30 mouse cellular contexts compared by ENCODE assay signal in the genomic region with DNA sequence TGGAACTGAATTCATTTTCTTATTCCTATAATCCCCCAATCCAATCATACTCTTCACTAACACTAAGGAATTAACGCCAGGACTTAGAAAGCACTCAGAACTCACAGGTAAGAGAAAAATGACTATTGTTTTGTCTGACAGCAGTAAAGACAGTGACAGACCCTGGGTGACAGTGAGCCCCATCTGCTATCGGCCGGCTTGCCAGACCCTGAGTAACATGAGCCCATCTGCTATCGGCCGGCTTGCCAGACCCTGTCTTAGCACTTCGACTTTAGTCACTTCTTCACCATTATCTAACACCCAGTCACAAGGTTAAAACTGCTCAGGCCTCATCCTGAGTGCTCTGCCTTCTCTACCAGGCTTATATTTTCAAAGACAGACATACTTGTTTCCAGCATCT. TPM values are rescaled to one million over a fixed set of nuclear protein-coding genes. Genes with fewer than 3 reads are reported as not detected.
DNase-seq lines count a peak whose midpoint lies in the region; ATAC-seq lines count a peak whose summit lies in the region.
"Had no signal": no experiment of that assay in that cellular context is flagged by ENCODE, and none has a peak within 500 bp of the region (broad histone marks: within the 10 kb centered on the region; RNA-seq: fewer than 3 reads in every experiment).

No protein-coding gene starts in this region.

- peak; percentile 79 for DNase-seq in left cerebral cortex, postnatal 4 days
- DNase-seq in left cerebral cortex, postnatal 10 days (ENCODE audit: extremely low spot score in 1 of 2, low spot score in 2 of 2) = no peak
- DNase-seq in cerebellum, adult 11 months = peak; percentile 79
- peak; percentile 77 for DNase-seq in cerebellum, adult 8-10 months
- DNase-seq in cerebellum, postnatal 25 days = peak; percentile 88
- no peak for DNase-seq in right cerebral cortex, postnatal 36 days (ENCODE audit: low spot score in 2 of 2)
- DNase-seq in spleen, postnatal 4 days (ENCODE audit: low spot score in 2 of 2) = no peak
- DNase-seq: adrenal gland, adult 8-10 months; B cell, adult 2 months; gastrocnemius, postnatal 36 days; heart, adult 2 months; kidney, adult 2 months; kidney, postnatal 4 days had no signal

- H3K4me1 ChIP-seq in liver, embryonic 12.5 days = peaks cover 18% of the 10 kb centered on the region

- H3K4me3 ChIP-seq in liver, embryonic 12.5 days = no peak overlapping the region
- H3K4me3 ChIP-seq: erythroblast, embryonic 14.5 days; forebrain, embryonic 13.5 days; heart, adult 2 months; heart, embryonic 12.5 days; hindbrain, embryonic 15.5 days; limb, embryonic 12.5 days; lung, embryonic 15.5 days; stomach, embryonic 15.5 days had no signal

- intact Hi-C loops in left cerebral cortex, postnatal 4 days (cut with DNase I) = loop anchor here (10.0 kb wide), 1 partner anchor 95 kb away; no protein-coding TSS in a partner anchor
- intact Hi-C loops in left cerebral cortex, postnatal 10 days (cut with DNase I) = loop anchor here (5.0 kb wide), 1 partner anchor 92 kb away; no protein-coding TSS in a partner anchor

- 89% methylated on average over 6 of the region's 6 CpGs for WGBS in liver, embryonic 12.5 days (ENCODE audit: insufficient replicate concordance)

- H3K9ac ChIP-seq in liver, embryonic 12.5 days = no peak overlapping the region
- H3K9ac ChIP-seq: forebrain, embryonic 13.5 days; heart, embryonic 12.5 days; hindbrain, embryonic 15.5 days; limb, embryonic 12.5 days; lung, embryonic 15.5 days; stomach, embryonic 15.5 days had no signal

- no peak overlapping the region for H3K27ac ChIP-seq in liver, embryonic 12.5 days
- H3K27ac ChIP-seq: forebrain, embryonic 13.5 days; heart, adult 2 months; hindbrain, embryonic 15.5 days; kidney, postnatal 0 days; limb, embryonic 12.5 days; lung, embryonic 15.5 days; stomach, embryonic 15.5 days had no signal

- no peak for ATAC-seq in liver, embryonic 12.5 days
- ATAC-seq: activated CD4-positive, CD25-positive, alpha-beta regulatory T cell, adult 4 months; forebrain, embryonic 13.5 days had no signal

- H3K27me3 ChIP-seq in liver, embryonic 12.5 days (replicated peaks) = no peaks in the 10 kb centered on the region
- H3K27me3 ChIP-seq: forebrain, embryonic 13.5 days; heart, embryonic 12.5 days; hindbrain, embryonic 15.5 days; limb, embryonic 12.5 days; lung, embryonic 15.5 days; stomach, embryonic 15.5 days had no signal

- H3K36me3 ChIP-seq in liver, embryonic 12.5 days = peaks cover 40% of the 10 kb centered on the region

- no peaks in the 10 kb centered on the region for H3K9me3 ChIP-seq in liver, embryonic 12.5 days (replicated peaks)
- H3K9me3 ChIP-seq: forebrain, embryonic 13.5 days; heart, embryonic 12.5 days; hindbrain, embryonic 15.5 days; limb, embryonic 12.5 days; lung, embryonic 15.5 days; stomach, embryonic 15.5 days had no signal

- no peak overlapping the region for H3K4me2 ChIP-seq in liver, embryonic 12.5 days
- H3K4me2 ChIP-seq: forebrain, embryonic 13.5 days; heart, embryonic 12.5 days; hindbrain, embryonic 15.5 days; limb, embryonic 12.5 days; lung, embryonic 15.5 days; midbrain, embryonic 11.5 days; stomach, embryonic 15.5 days had no signal

RNA-seq across cellular contexts. Expression of a gene that starts 4.8 kb away (rescaled TPM):
- 10 to 100 TPM; 57.5 to 62.9 TPM for total RNA-seq in left cerebral cortex, postnatal 4 days (2021)
- total RNA-seq in left cerebral cortex, postnatal 10 days (2021) = 10 to 100 TPM; 48.8 to 50.7 TPM
- 47.5 and 48.8 TPM in 2 replicates for polyA plus RNA-seq in liver, embryonic 12.5 days (2016; fragmentation: Nextera tagmentation; extraction: Ambion mirVana)

RNA-seq across cellular contexts. Expression of a gene that starts 4.8 kb away (rescaled TPM):
- 1 to 10 TPM; 3.8 to 4.6 TPM for total RNA-seq in left cerebral cortex, postnatal 4 days (2021)
- 10 to 100 TPM; 17.0 to 18.6 TPM for total RNA-seq in left cerebral cortex, postnatal 10 days (2021)
- 2.2 and 2.3 TPM in 2 replicates for polyA plus RNA-seq in liver, embryonic 12.5 days (2016; fragmentation: Nextera tagmentation; extraction: Ambion mirVana)
- polyA plus RNA-seq: erythroblast, embryonic 14.5 days had no signal

RNA-seq across cellular contexts. Expression of a gene that starts 20.0 kb away (rescaled TPM):
- under 1 TPM; 0.74 to 0.94 TPM for total RNA-seq in left cerebral cortex, postnatal 4 days (2021)
- total RNA-seq in left cerebral cortex, postnatal 10 days (2021) = 1 to 10 TPM in 1 of 2 experiments, under 1 TPM in 1; 0.93 to 1.2 TPM
- 0.04 and 0.07 TPM in 2 replicates for polyA plus RNA-seq in liver, embryonic 12.5 days (2016; fragmentation: Nextera tagmentation; extraction: Ambion mirVana)
- total RNA-seq: common myeloid progenitor, adult 5-6 weeks; gastrocnemius, adult 18-20 months; gastrocnemius, postnatal 36 days; heart, adult 2 months; hematopoietic stem cell, adult 5-6 weeks; liver, adult 2 months; megakaryocyte, adult 5-6 weeks had no signal
- polyA plus RNA-seq: erythroblast, embryonic 14.5 days; heart, adult 2 months; kidney, adult 2 months; liver, adult 2 months; small intestine, adult 2 months had no signal

Comparison
In these comparisons a context has a peak if more than half of its experiments do, and no peak if none do; other contexts are left out.
1. DNase-seq: peak in left cerebral cortex, postnatal 4 days (single experiment), cerebellum, adult 11 months (single experiment), cerebellum, adult 8-10 months (single experiment) and cerebellum, postnatal 25 days (2 of 2); none in left cerebral cortex, postnatal 10 days (0 of 2), right cerebral cortex, postnatal 36 days (0 of 2) and spleen, postnatal 4 days (0 of 2).